Mouse (Mus musculus) intestine, postnatal 0 days (tissue): Measurements from ENCODE around the gene Etv2. TPM values are rescaled to one million over a fixed set of nuclear protein-coding genes. Genes with fewer than 3 reads are reported as not detected.

Experiments used
- ATAC-seq: fragments of 200-750 bp; cut with Nextera tagmentation; 2 replicates; pipeline ENCODE4 v1.8.0; 2017; ENCODE audit warnings: mild to moderate bottlenecking, moderate TSS enrichment, moderate library complexity
- H3K27ac ChIP-seq: fragments of 300-500 bp; sonication (generic); 2 replicates; pipeline ENCODE4 v1.5.1; 2014; ENCODE audit warnings: mild to moderate bottlenecking, low read depth, low read length, moderate library complexity
- H3K27me3 ChIP-seq: fragments of 300-500 bp; sonication (generic); replicated peaks from 2 replicates; pipeline ENCODE4 v1.6.1; 2014; ENCODE audit warnings: low read length, mixed read lengths; ENCODE audit not compliant: control insufficient read depth, insufficient read depth
- H3K36me3 ChIP-seq: fragments of 300-500 bp; sonication (generic); 2 replicates; pipeline ENCODE4 v1.6.1; 2014; ENCODE audit warnings: mild to moderate bottlenecking, moderate library complexity; ENCODE audit not compliant: control insufficient read depth, insufficient read depth
- H3K4me1 ChIP-seq: fragments of 300-500 bp; sonication (generic); replicated peaks from 2 replicates; pipeline ENCODE4 v1.6.1; 2014; ENCODE audit warnings: antibody characterized with exemption, low read length, mixed read lengths; ENCODE audit not compliant: control insufficient read depth, insufficient read depth
- H3K4me2 ChIP-seq: fragments of 300-500 bp; sonication (generic); replicated peaks from 2 replicates; pipeline ENCODE4 v1.6.1; 2014; ENCODE audit warnings: low read depth, mild to moderate bottlenecking, moderate library complexity
- H3K4me3 ChIP-seq: fragments of 300-500 bp; sonication (generic); 2 replicates; pipeline ENCODE4 v1.5.1; 2014; ENCODE audit warnings: low read depth, low read length
- H3K9ac ChIP-seq: fragments of 300-500 bp; sonication (generic); 2 replicates; pipeline ENCODE4 v1.6.1; 2014; ENCODE audit warnings: mild to moderate bottlenecking, low read depth, low read length
- H3K9me3 ChIP-seq: fragments of 300-500 bp; sonication (generic); 2 replicates; pipeline ENCODE4 v1.6.1; 2016; ENCODE audit warnings: mixed run types; ENCODE audit not compliant: control insufficient read depth
- CTCF ChIP-seq: sonication (generic); IDR thresholded peaks from 2 replicates; pipeline ENCODE4 v1.5.1; 2016; ENCODE audit warnings: low read depth, mild to moderate bottlenecking, control low read depth, antibody characterized with exemption, moderate library complexity
- WGBS: fragments of 180-500 bp; shearing (Covaris S2); extraction: QIAGEN DNeasy Blood & Tissue Kit; methylation state at CpG from one replicate; pipeline ENCODE4 v1.1.7; 2014; 5-methylcytosine and 5-hydroxymethylcytosine counted together
- polyA plus RNA-seq: library from polyadenylated mRNA; unstranded; fragments of >200 nt; fragmentation: Nextera tagmentation; extraction: Ambion mirVana; gene quantifications from 2 replicates; pipeline ENCODE4 v1.2.1, GENCODE M21; 2015

The Etv2 gene
- polyA plus RNA-seq, 1 experiment from 2014 or later: not detected

DNA sequence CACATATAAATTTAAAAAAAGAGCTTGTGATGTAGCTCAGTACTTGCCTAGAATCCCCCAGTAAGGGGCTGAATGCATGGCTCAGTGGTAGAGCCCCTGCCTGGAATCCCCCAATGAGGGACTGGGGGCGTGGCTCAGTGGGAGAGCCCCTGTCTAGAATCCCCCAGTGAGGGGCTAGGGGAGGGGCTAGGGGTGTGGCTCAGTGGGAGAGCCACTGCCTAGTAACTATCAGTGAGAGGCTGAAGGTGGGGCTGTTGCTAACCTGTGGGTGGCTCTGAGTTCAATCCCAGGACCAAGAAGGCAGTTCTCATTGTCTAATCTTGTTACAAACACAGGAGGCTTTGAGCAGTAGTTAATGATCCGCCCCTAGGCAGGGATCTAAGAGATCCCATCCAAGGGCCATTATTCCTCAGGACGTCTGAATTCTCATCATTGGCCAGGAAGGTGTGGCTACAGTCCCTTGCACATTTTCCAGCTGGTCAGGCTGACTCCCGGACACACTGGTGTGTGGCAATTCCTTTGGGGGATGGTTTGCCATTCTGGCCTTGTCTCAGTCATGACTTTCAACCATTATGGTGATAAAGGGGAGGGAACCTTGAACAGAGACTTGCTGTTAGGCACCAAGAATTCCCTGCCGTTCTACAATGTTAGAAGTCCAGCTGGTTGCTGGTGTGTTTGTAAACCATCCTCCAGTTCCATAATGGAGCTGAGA is 20.4 kb downstream of the Etv2 start:
- Histone ChIP-seq H3K4me3 (no peak overlapping the region), H3K4me1 (no peaks in the 10 kb centered on the region)

DNA sequence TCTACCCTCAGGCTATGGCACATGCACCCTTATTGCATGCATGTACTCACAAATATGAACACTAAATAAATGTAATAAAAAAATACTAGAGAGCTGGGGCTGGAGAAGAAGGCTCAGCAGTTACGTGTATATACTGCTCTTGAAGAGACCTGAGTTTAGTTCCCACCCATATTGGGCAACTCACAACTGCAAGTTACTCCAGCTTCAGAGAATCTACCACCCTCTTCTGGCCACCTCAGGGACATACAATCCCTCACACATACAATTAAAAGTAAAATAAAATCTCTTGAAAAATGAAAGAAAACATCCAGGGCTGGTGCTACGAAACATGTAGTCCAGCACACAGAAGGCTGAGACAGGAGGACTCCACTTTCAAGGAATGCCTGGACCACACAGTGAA is 21.2 kb downstream of the Etv2 start:
- ATAC-seq: peak; percentile 43; the same call in 1 of the 2 replicates
- H3K36me3 ChIP-seq: peaks cover 28% of the 10 kb centered on the region

More for the DNA sequence above, 20.4 kb downstream of the Etv2 start:
- WGBS: 43% methylated on average over 5 of the region's 5 CpGs
- no peak for ATAC-seq
- no peak overlapping the region for H3K27ac ChIP-seq
- H3K36me3 ChIP-seq: peaks cover 31% of the 10 kb centered on the region
- TF ChIP-seq CTCF: no peak
- H3K9me3 ChIP-seq: no peaks in the 10 kb centered on the region
- H3K27me3 ChIP-seq: no peaks in the 10 kb centered on the region
- no peak overlapping the region for H3K9ac ChIP-seq
- no peak overlapping the region for H3K4me2 ChIP-seq

DNA sequence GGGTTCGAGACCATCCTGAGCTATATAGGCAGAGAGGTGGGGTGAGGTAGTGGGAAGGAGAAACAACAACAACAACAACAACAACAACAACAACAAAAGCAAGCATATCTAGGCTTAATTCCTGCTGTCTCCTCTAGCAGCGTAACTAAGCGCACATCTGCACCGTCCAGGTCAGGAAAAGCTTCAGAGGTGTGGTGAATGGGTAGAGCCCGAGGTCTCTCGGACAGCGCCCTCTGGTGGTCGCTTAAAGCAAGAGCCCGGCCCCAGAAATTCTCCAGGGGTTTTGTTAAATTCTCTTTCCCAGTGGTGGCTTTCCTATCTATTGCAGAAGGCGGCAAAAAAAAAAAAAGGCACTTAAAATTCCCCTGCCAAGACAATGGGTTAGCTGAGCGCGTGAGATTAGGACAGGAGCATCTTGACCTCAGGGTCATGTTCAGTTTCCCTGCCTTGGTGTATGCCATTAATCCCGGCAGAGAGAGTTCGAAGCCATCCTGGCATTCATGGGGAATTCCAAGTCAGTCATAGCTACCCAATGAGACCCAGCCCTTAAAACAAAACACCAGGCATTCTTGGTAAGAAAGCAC is 22.0 kb downstream of the Etv2 start:
- no peaks in the 10 kb centered on the region for H3K9me3 ChIP-seq
- H3K9ac ChIP-seq: no peak overlapping the region
- H3K27ac ChIP-seq: no peak overlapping the region
- H3K27me3 ChIP-seq: no peaks in the 10 kb centered on the region
- no peaks in the 10 kb centered on the region for H3K4me1 ChIP-seq
- no peak overlapping the region for H3K4me3 ChIP-seq
- no peak overlapping the region for H3K4me2 ChIP-seq
- 0 out of 2 replicates have a peak, but pooled peaks have one; percentile 44 for ATAC-seq
- peaks cover 21% of the 10 kb centered on the region for H3K36me3 ChIP-seq
- 19% methylated on average over 14 of the region's 14 CpGs for WGBS
- peak; percentile 78 for TF ChIP-seq CTCF

More for the DNA sequence above, 21.2 kb downstream of the Etv2 start:
- no peak overlapping the region for H3K4me3 ChIP-seq
- no peak overlapping the region for H3K9ac ChIP-seq
- H3K4me1 ChIP-seq: no peaks in the 10 kb centered on the region
- 61% methylated on average over 2 of the region's 2 CpGs for WGBS
- no peak overlapping the region for H3K27ac ChIP-seq
- H3K4me2 ChIP-seq: no peak overlapping the region
- no peaks in the 10 kb centered on the region for H3K9me3 ChIP-seq
- no peaks in the 10 kb centered on the region for H3K27me3 ChIP-seq
- peak; percentile 62 for TF ChIP-seq CTCF

- Histone ChIP-seq H3K4me3 (no peak within 1 kb of the TSS), H3K4me2 (no peak within 1 kb of the TSS), H3K9ac (no peak within 1 kb of the TSS), H3K9me3 (no peaks in the 10 kb centered on the region), H3K36me3 (peaks cover 14% of the 10 kb centered on the region), H3K27me3 (no peaks in the 10 kb centered on the region), H3K27ac (no peak within 1 kb of the TSS), H3K4me1 (no peaks in the 10 kb centered on the region)
- TF ChIP-seq CTCF: no peak
- 32% methylated on average over 8 of the region's 8 CpGs for WGBS
- ATAC-seq: no peak
These were observed 22.8 kb downstream of the Etv2 start, which contains the start of gene Upk1a for GRCm38 (mm10) chr7:30612654-30613402. Gene Upk1a (minus strand): TSS chr7:30612847.

- H3K27ac ChIP-seq: no peak overlapping the region
- WGBS: 28% methylated on average over 7 of the region's 7 CpGs
- no peak overlapping the region for H3K4me2 ChIP-seq
- no peaks in the 10 kb centered on the region for H3K4me1 ChIP-seq
- TF ChIP-seq CTCF: peak; percentile 23; the same call in 1 of the 2 replicates
- H3K9me3 ChIP-seq: no peaks in the 10 kb centered on the region
- no peak overlapping the region for H3K4me3 ChIP-seq
- ATAC-seq: no peak
- H3K36me3 ChIP-seq: no peaks in the 10 kb centered on the region; the same call in 1 of the 2 replicates
- H3K27me3 ChIP-seq: no peaks in the 10 kb centered on the region
- H3K9ac ChIP-seq: no peak overlapping the region
These were observed 25.6 kb downstream of the Etv2 start for GRCm38 (mm10) chr7:30610043-30610442.

DNA sequence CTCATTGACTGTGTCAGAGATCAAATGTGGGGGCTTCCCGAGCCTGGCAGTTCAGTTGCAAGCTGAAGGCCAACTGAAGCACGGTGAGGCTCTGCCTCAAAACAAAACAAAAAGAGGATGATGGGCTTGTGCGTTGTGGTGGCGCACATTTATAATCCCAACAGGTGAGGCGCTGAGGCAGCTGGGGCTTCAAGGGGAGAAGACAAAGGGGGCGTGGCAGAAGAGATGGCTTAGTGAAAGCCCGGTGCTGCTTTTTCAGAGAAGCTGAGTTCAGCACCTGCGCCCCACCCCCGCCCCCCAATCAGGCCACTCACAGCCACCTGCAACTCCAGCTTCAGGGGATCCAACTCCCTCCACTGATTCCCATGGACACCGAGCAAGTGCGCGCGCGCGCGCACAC is 27.2 kb downstream of the Etv2 start:
- Histone ChIP-seq H3K4me1 (no peaks in the 10 kb centered on the region), H3K27ac (no peak overlapping the region), H3K4me3 (no peak overlapping the region), H3K36me3 (no peaks in the 10 kb centered on the region), H3K9ac (no peak overlapping the region), H3K9me3 (no peaks in the 10 kb centered on the region), H3K4me2 (no peak overlapping the region), H3K27me3 (no peaks in the 10 kb centered on the region)
- no peak for TF ChIP-seq CTCF
- 47% methylated on average over 16 of the region's 16 CpGs for WGBS
- ATAC-seq: no peak
